Mouse (Mus musculus): ENCODE results near the gene Morc4. TPM values are rescaled to one million over a fixed set of nuclear protein-coding genes. Genes with fewer than 3 reads are reported as not detected.

Morc4 gene
- total and polyA plus RNA-seq, 2 experiments from 2014 or later = 3.0 to 6.0 TPM

- DNase-seq (ENCODE audit: low spot score) = no peak
- ATAC-seq = no peak
- Histone ChIP-seq H3K36me3 (ENCODE audit: insufficient read depth, low read length) (no peaks in the 10 kb centered on the region), H3K4me2 (ENCODE audit: low read depth, low read length) (no peak overlapping the region), H3K27me3 (ENCODE audit: insufficient read depth, low read length) (no peaks in the 10 kb centered on the region; the same call in 1 of the 2 replicates), H3K27ac (no peak overlapping the region), H3K4me3 (ENCODE audit: low read length) (no peak overlapping the region), H3K9me3 (ENCODE audit: low read length) (no peaks in the 10 kb centered on the region), H3K4me1 (ENCODE audit: insufficient read depth, low read length) (no peaks in the 10 kb centered on the region), H3K9ac (replicated peaks; ENCODE audit: low read length) (no peak overlapping the region)
- TF ChIP-seq CTCF (IDR thresholded peaks at IDR 0.05; ENCODE audit: low read depth) = no peak
- 86% methylated on average over 7 of the region's 7 CpGs for WGBS
These were observed 77.2 kb downstream of the Morc4 start for GRCm38 (mm10) chrX:139794072-139794845.

DNA sequence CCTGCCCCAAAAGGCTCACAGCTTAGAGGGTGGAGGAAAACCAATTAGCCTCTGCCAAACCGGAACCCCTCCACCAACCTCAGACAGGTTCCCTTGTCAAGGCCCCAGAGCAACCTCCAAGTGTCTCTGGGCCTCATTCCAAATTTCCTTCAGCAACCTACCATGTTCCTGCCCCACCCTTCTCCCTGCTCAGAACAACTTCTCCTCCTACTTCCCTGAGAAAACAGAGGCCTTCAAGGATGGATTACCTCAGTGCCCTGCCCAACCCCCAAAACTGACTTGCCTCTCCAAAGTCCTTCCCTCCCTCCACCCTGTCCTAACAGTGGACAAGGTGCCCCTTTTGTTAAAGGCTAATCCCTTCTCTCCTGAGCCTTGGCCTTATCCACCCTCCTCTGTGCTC is 85.7 kb downstream of the Morc4 start:
- Histone ChIP-seq H3K9ac (replicated peaks; ENCODE audit: low read length) (no peak overlapping the region), H3K27me3 (ENCODE audit: insufficient read depth, low read length) (no peaks in the 10 kb centered on the region), H3K4me3 (ENCODE audit: low read length) (no peak overlapping the region), H3K4me2 (ENCODE audit: low read depth, low read length) (no peak overlapping the region), H3K27ac (no peak overlapping the region), H3K4me1 (ENCODE audit: insufficient read depth, low read length) (no peaks in the 10 kb centered on the region), H3K36me3 (ENCODE audit: insufficient read depth, low read length) (no peaks in the 10 kb centered on the region), H3K9me3 (ENCODE audit: low read length) (no peaks in the 10 kb centered on the region)
- WGBS = 50% methylated on average over 1 of the region's 1 CpGs
- no peak for TF ChIP-seq CTCF (IDR thresholded peaks at IDR 0.05; ENCODE audit: low read depth)
- ATAC-seq (no peak), DNase-seq (ENCODE audit: low spot score) (no peak)

DNA sequence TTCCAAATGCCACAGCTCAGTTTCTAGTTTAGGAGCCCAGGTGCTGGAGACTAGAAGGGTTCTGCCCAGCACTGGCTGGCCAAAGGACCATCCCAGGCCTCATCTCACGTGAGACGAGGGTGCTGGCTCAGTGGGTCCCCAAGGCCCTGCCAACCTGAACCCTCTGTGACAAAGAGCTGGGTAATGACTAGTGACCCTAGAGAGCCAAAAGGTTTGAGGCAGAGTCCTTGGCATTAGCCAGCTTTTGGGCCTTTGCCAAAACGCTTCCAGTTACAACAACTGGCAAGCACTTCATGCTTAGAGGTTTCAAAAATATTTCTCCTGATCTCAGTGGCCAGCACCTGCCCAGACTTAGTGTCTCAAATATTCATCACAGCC is 88.4 kb downstream of the Morc4 start:
- Histone ChIP-seq H3K9ac (replicated peaks; ENCODE audit: low read length) (no peak overlapping the region), H3K27ac (no peak overlapping the region), H3K4me3 (ENCODE audit: low read length) (no peak overlapping the region), H3K27me3 (ENCODE audit: insufficient read depth, low read length) (no peaks in the 10 kb centered on the region), H3K36me3 (ENCODE audit: insufficient read depth, low read length) (no peaks in the 10 kb centered on the region), H3K9me3 (ENCODE audit: low read length) (no peaks in the 10 kb centered on the region), H3K4me2 (ENCODE audit: low read depth, low read length) (no peak overlapping the region), H3K4me1 (ENCODE audit: insufficient read depth, low read length) (no peaks in the 10 kb centered on the region)
- ATAC-seq = no peak
- no peak for TF ChIP-seq CTCF (IDR thresholded peaks at IDR 0.05; ENCODE audit: low read depth)
- peak; percentile 21 for DNase-seq (ENCODE audit: low spot score)
- WGBS = 27% methylated on average over 3 of the region's 3 CpGs

DNA sequence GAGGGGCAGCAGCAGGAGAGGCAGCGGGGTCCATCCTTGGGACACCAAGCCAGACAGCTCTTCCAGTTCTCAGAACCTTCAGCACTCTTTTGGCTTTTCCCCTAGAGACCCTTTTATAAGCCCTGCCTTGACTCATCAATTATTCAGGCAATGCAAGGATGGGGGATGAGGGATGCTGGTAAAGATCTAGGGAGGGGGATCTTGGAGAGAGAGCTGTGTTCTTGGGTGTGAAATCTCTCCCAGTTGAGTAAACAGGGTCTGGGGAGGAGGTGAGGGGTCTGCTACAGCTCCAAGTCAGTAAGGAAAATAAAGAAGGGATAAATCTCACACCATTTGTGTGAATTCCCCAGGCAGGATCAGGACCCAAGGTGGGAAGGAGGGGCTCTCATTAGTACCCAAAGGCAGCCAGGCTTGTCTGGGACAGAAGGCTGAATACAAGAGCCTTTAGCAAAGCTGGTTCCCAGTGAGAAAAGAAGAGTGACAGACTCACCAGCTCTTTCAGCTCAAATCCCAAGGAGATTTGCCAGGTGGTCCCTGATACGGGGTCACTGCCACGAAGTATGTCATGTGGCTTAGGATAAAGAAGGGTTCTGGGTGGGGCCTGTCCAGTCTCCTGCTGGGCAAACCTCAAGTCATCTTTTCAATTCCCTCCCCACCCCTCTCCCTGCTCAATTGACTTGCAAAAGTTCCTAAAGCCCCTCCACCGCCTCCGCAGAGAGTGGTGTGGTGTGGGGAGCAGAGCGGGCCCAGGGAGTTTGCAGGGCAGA is 89.0 kb downstream of the Morc4 start, which contains the start of gene Ripply1:
TSS of gene Ripply1 (minus strand) at position 76 of the 767 bp plus-strand sequence.
- 40% methylated on average over 6 of the region's 6 CpGs for WGBS
- Histone ChIP-seq H3K9ac (replicated peaks; ENCODE audit: low read length) (no peak within 1 kb of the TSS), H3K4me1 (ENCODE audit: insufficient read depth, low read length) (no peaks in the 10 kb centered on the region), H3K4me2 (ENCODE audit: low read depth, low read length) (no peak within 1 kb of the TSS), H3K27me3 (ENCODE audit: insufficient read depth, low read length) (no peaks in the 10 kb centered on the region), H3K9me3 (ENCODE audit: low read length) (no peaks in the 10 kb centered on the region), H3K27ac (no peak within 1 kb of the TSS), H3K4me3 (ENCODE audit: low read length) (no peak within 1 kb of the TSS), H3K36me3 (ENCODE audit: insufficient read depth, low read length) (no peaks in the 10 kb centered on the region)
- ATAC-seq (no peak), DNase-seq (ENCODE audit: low spot score) (no peak)
- TF ChIP-seq CTCF (IDR thresholded peaks at IDR 0.05; ENCODE audit: low read depth) = no peak

DNA sequence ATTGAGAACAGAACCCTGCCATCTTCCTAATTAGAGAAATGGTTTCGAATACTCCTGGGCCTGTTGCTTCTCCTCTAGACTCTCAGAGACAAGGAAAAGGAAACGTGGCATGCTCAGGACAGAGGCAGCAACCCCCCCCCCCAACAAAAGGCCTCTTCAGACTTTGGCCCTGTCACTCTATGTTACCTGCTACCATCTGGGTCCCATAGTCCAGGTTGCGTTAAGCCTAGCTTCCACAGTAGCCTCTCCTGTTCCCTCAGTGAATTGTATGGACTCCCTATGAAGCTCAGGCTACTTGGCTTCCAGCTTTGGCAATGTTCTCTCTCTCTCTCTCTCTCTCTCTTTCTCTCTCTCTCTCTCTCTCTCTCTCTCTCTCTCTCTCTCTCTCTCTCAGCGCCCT is 89.9 kb downstream of the Morc4 start:
- Histone ChIP-seq H3K36me3 (ENCODE audit: insufficient read depth, low read length) (no peaks in the 10 kb centered on the region), H3K4me3 (ENCODE audit: low read length) (no peak overlapping the region), H3K27ac (no peak overlapping the region), H3K27me3 (ENCODE audit: insufficient read depth, low read length) (no peaks in the 10 kb centered on the region), H3K4me2 (ENCODE audit: low read depth, low read length) (no peak overlapping the region), H3K9ac (replicated peaks; ENCODE audit: low read length) (no peak overlapping the region), H3K4me1 (ENCODE audit: insufficient read depth, low read length) (no peaks in the 10 kb centered on the region), H3K9me3 (ENCODE audit: low read length) (no peaks in the 10 kb centered on the region)
- no peak for ATAC-seq
- no peak for DNase-seq (ENCODE audit: low spot score)
- 72% methylated on average over 4 of the region's 4 CpGs for WGBS
- TF ChIP-seq CTCF (IDR thresholded peaks at IDR 0.05; ENCODE audit: low read depth) = no peak

DNA sequence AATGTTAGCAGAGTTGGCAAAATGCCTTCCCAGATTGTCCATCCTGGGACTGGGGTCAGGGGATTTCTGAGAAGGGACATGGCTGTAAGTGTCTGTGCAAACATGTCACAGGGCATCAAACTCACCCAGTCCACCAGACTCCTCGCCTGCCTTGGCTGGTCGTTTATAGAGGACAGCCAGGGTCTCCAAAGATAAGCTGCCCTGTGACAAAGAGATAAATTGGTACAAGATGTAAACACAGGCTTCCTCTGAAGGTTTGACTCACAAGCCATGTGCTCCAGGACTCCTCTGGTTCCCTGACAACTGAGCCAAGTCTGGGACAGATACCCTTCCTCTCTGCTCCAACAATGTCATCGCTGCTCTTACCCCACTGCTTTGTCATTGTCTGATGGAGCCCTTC is 90.5 kb downstream of the Morc4 start:
- no peak for ATAC-seq
- DNase-seq (ENCODE audit: low spot score) = no peak
- WGBS = 64% methylated on average over 3 of the region's 3 CpGs
- no peak for TF ChIP-seq CTCF (IDR thresholded peaks at IDR 0.05; ENCODE audit: low read depth)
- H3K36me3 ChIP-seq (ENCODE audit: insufficient read depth, low read length) = no peaks in the 10 kb centered on the region
- no peak overlapping the region for H3K9ac ChIP-seq (replicated peaks; ENCODE audit: low read length)
- H3K4me3 ChIP-seq (ENCODE audit: low read length) = no peak overlapping the region
- no peaks in the 10 kb centered on the region for H3K9me3 ChIP-seq (ENCODE audit: low read length)
- H3K27me3 ChIP-seq (ENCODE audit: insufficient read depth, low read length) = no peaks in the 10 kb centered on the region
- no peaks in the 10 kb centered on the region for H3K4me1 ChIP-seq (ENCODE audit: insufficient read depth, low read length)
- H3K27ac ChIP-seq = no peak overlapping the region
- H3K4me2 ChIP-seq (ENCODE audit: low read depth, low read length) = no peak overlapping the region

DNA sequence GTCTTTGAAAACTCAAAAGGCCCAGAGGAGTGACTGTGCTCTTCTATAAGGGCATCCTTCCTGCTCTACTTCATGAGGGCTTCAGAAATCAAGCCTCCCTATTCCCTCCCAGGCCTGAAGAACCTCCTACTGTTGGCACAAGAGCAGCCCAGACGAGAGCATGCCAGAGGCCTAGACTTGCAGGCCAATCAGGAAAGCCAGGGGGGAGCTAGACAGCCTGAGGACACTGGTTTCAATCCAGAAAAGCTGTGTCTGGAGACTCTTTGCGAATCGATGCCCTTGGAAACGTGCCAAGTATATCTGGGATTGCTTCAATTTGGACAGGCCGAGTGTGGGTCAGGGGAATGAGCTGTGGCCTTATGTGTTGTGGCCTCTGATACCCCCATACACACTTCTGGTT is 92.1 kb downstream of the Morc4 start:
- ATAC-seq (no peak), DNase-seq (ENCODE audit: low spot score) (peak; percentile 5)
- Histone ChIP-seq H3K4me1 (ENCODE audit: insufficient read depth, low read length) (no peaks in the 10 kb centered on the region), H3K9me3 (ENCODE audit: low read length) (no peaks in the 10 kb centered on the region), H3K4me2 (ENCODE audit: low read depth, low read length) (no peak overlapping the region), H3K9ac (replicated peaks; ENCODE audit: low read length) (no peak overlapping the region), H3K4me3 (ENCODE audit: low read length) (no peak overlapping the region), H3K27ac (no peak overlapping the region), H3K27me3 (ENCODE audit: insufficient read depth, low read length) (no peaks in the 10 kb centered on the region), H3K36me3 (ENCODE audit: insufficient read depth, low read length) (no peaks in the 10 kb centered on the region)
- no peak for TF ChIP-seq CTCF (IDR thresholded peaks at IDR 0.05; ENCODE audit: low read depth)
- 65% methylated on average over 5 of the region's 5 CpGs for WGBS

All from hindbrain, postnatal 0 days (tissue).